Mouse (Mus musculus): ENCODE measurements around the gene Aff1.

Gene Aff1

GRCm38 (mm10) chr5:103693041-103693641 is 967 bp downstream of the Aff1 start:
- no peak for DNase-seq (ENCODE audit: low read depth, low spot score)

DNA sequence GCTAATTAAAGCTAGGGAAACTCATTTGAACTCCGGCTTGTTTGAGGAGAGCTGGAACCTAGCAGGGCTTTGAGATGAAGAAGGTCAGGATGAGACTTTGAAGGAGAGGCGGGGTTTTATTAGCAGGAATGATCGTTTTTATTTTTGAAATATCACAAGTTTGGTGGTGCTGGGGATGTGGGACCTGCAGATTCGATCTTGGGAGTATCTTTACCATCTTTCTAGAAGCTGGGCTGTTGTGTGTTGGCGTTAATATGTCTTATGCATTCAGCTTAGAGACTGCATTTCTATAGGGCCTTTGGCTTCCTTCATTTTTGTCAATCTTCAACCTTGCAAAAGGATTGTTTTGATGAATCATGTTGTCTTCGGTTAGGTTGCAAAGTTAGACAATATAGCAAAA is 1.9 kb downstream of the Aff1 start:
- DNase-seq (ENCODE audit: low read depth, low spot score): no peak

- no peak for DNase-seq (ENCODE audit: low read depth, low spot score)
These were observed 5.8 kb downstream of the Aff1 start for GRCm38 (mm10) chr5:103697875-103698491.

DNA sequence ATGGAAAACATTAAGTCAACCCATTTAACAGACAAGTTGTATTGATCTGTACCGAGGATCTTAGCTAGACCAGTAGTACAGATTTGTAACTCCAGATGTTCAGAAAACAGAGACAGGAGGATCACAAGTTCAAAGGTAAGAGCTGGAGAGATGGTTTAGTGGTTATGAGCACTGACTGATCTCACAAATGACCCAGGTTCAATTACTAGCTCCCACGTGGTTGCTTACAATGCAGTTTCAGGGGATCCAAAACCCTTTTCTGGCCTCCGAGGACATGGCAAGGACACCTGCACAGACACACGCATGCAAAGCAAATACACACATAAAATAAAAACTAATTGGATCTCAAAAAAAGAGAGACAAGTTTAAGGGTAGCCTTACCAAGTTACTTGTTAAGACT is 6.4 kb downstream of the Aff1 start:
- DNase-seq (ENCODE audit: low read depth, low spot score): no peak

DNA sequence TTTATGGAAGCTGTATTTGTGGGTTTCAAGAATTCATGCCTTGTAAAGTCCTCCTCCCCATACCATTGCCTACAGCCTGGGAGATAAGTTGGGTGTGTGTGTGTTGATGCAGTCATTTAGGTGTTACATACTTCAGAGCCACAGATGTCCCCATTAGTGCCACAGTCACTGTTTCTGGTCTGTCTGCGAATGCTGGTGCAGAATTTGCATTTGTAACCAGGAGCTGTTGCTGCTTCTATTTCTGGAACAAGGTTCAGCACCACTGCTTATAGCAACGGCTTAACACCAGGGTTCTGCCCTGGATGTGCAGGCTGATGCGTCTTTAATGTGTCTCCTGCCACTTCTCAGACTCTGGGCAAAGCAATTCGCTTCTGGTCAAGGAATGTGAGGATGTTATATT is 7.4 kb downstream of the Aff1 start:
- DNase-seq (ENCODE audit: low read depth, low spot score): no peak

DNA sequence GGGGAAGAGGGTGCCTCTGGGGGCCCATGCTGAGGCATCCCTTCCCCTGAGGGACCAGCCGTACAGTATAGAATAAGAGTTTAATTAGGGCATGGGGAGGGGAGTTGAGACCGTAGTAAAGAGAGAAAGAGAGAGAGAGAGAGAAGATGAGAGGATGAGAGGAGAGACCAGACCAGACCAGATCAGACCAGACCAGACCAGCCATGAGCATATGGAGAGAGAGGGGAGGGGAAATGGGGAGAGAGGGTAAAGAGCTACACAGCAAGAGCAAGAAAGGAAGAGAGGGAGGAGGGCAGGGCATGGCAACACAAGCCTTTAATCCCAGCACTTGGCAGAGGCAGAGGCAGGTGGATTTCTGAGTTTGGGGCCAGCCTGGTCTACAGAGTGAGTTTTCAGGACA is 8.5 kb downstream of the Aff1 start:
- no peak for DNase-seq (ENCODE audit: low read depth, low spot score)

DNA sequence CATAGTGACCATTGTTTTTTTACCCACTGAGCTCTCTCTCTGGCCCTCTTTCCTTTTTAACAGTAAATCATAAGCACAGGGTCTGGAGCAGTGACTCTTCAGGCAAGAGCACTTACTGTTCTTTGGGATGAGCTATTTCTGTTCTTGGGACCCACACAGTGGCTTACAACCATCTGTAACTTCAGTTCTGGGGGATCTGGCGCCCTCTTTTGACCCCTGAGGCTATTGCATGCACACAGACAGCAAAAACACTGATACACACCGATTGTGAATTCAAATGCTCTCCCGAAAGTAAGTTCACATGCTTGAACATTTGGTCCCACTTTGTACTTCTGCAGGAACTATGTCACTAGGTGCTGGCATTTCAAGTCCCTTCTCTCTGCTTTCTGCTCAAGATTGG is 9.3 kb downstream of the Aff1 start:
- no peak for DNase-seq (ENCODE audit: low read depth, low spot score)

DNA sequence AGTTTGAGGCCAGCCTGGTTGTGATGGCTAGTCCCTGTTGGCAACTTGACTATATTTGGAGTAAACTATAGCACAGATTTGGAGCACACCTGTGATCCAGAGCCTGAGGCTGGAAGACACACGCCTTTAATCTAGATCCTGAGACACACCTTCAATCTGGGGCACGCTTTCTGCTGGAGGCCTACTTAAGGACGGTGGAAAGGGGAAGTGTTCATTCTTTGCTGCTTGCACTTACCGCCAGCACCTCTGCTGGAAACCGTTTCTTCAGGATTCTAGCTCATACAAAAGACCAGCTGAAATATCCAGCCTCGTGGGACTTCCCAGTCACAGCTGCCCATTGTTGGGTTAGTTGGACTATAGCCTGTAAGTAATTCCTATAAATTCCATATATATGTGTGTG is 10.4 kb downstream of the Aff1 start:
- no peak for DNase-seq (ENCODE audit: low read depth, low spot score)

- no peak for DNase-seq (ENCODE audit: low read depth, low spot score)
These were observed 13.2 kb downstream of the Aff1 start for GRCm38 (mm10) chr5:103705331-103705730.

DNA sequence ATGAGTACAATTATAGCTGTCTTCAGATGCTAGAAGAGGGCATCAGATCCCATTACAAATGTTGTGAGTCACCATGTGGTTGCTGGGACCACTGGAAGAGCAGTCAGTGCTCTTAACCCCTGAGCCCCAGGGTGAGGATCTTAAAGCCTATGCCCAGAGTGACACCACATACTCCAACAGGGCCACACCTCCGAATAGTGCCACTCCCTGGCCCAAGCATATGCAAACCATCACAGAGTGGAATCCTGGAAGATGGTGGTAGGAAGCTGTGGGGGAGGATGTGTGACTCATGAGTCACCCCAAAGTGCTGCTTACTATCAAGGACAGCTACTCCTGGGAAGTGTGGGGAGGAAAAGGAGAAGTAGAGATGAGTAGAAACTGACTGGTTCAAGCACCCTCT is 13.7 kb downstream of the Aff1 start:
- DNase-seq (ENCODE audit: low read depth, low spot score): no peak

DNA sequence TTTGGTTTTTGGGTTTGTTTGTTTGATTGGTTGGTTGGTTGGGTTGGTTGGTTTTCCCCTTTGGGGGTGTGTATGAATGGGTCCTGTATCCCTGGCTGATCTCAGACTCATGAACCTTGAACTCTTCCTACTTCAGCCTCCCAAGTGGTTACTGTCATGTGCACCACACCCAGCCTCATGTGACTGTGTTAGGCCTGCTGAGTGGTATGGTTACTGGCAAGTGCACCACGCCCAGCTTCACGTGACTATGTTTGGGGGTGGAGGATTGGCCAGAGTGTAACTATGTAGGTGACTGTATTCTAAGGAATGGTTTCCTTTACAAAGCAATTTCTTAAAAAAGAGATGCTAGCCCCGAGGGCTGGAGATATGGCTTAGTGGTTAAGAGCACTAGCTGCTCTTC is 16.9 kb downstream of the Aff1 start:
- DNase-seq (ENCODE audit: low read depth, low spot score): no peak

DNA sequence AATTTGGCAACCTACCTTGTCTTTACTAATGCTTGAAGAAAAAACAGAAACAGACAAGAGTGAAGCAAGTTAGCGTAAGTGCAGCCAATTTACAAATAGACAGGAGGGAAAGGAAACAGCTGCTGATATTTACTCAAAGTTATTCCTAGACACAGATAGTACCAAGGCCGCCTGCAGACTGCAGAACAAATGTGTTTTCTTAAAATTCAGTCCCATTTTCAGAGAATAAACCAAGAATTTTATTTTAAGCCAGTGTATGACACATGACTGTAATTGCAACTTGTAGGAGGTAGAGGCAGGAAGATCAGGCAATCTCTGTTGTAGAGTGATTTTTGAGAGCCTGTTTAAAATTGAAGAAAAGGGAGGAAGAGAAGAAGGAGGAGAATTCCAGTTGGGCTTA is 19.7 kb downstream of the Aff1 start:
- no peak for DNase-seq (ENCODE audit: low read depth, low spot score)

- no peak for DNase-seq (ENCODE audit: low read depth, low spot score)
These were observed 21.2 kb downstream of the Aff1 start for GRCm38 (mm10) chr5:103713422-103713821.

DNA sequence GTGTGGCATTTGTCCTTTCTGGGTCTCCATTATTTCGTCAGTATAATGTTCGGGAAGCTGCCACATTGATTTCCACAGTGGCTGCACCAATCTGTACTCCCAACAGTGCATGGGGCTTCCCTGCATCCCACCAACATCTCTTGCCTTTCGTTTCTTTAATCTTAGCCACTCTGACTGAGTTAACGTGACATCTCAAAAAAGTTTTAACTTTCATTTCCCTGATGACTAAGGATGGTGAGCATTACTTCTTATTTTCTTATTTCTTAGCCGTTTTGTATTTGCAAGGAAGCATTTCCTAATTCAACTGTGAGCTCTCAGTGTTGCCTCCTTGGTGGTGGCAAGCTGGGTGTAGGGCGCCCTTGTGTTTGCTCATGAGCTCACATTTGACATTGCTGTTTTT is 22.8 kb downstream of the Aff1 start:
- DNase-seq (ENCODE audit: low read depth, low spot score): no peak

GRCm38 (mm10) chr5:103716824-103717342 is 24.7 kb downstream of the Aff1 start:
- DNase-seq (ENCODE audit: low read depth, low spot score): no peak

GRCm38 (mm10) chr5:103719131-103719530 is 27.0 kb downstream of the Aff1 start:
- no peak for DNase-seq (ENCODE audit: low read depth, low spot score)

DNA sequence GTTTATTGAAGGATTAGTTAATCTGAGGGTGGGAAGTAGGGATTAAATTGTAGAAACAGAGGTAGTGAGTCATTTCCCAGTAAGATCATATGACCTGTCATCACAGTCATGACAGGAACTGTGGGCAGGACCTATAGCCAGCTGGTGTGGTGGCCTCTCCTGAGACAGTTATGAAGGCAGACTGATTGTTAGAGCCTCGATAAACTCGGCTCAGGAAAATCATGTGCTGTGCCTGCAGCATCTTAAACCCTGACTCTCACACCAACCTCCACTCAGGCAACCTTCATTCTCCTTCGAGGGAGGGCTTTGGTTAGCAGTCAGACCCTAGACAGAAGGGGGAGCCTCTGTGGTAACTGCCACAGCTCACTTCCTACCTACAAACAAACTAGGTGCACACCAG is 27.7 kb downstream of the Aff1 start:
- no peak for DNase-seq (ENCODE audit: low read depth, low spot score)

DNA sequence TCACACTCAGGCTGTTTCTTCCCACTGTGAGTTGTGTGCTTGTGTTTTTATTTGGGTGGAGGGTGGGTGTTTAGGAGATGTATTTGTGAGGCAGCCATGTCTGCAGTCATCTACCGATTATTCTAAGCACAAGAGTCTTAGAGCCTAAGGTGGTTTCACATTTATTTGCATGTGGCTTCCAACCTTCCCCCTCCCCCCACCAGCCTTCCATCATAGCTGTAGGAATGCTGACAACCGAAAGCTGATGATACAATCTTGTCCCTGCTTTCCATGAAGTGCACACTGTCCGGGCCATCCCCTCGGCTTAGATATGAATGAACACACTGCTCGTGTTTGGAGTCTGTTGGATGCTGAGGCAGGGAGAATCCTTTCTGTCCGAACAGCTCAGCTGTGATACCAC is 28.8 kb downstream of the Aff1 start:
- DNase-seq (ENCODE audit: low read depth, low spot score): no peak

GRCm38 (mm10) chr5:103721490-103721889 is 29.3 kb downstream of the Aff1 start:
- no peak for DNase-seq (ENCODE audit: low read depth, low spot score)

DNA sequence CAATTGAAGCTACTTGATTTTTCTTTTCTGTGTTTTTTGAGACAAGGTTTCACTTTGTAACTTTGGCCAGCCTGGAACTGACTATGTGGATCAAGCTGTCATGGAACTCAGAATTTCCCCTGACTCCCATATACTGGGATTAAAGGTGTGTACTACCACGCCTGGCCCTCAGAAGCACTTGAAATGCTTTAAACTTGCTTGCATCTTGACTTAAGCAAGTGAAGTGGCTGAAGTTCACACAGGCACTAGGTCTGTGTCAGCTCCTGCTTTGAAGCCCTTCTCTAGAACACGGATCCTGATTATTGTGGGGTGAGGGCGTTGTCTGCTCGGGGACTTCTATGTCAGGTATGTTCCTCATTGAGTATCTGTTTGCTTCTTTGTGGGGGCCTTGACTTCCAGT is 30.5 kb downstream of the Aff1 start:
- DNase-seq (ENCODE audit: low read depth, low spot score): no peak

DNA sequence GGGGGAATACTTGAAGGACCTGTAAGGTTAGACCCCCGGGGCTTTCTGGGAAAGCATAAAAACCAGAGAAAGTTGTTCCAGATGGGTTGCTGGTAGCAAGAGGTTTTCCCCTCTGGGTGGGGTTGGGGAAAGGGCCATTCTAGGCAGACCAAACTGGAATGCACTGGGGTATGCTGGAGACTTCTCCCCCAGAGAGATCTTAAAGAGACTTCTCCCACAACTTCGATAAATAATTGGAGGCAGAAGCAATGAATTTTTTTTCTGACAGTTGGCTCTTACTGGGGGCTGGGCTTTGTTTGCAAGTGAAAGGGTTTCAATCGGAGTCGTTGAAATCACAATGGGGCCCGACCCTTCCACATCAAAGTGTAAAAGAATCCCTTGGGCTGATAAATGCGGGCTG is 32.2 kb downstream of the Aff1 start:
- DNase-seq (ENCODE audit: low read depth, low spot score): no peak

- DNase-seq (ENCODE audit: low read depth, low spot score): no peak
These were observed 32.6 kb downstream of the Aff1 start for GRCm38 (mm10) chr5:103724823-103725222.

- no peak for DNase-seq (ENCODE audit: low read depth, low spot score)
These were observed 33.3 kb downstream of the Aff1 start for GRCm38 (mm10) chr5:103725268-103726149.
